ENCODE assay signal across 18 mouse cellular contexts in genomic region chrX:36129771-36130108, GRCm38 (mm10). TPM values are rescaled to one million over a fixed set of nuclear protein-coding genes. Genes with fewer than 3 reads are reported as not detected.
A peak's percentile ranks its signal among the peaks of the same experiment; 100 is the strongest.
DNase-seq lines count a peak whose midpoint lies in the region; ATAC-seq and TF ChIP-seq lines count a peak whose summit lies in the region.
"Had no signal": no experiment of that assay in that cellular context is flagged by ENCODE, and none has a peak within 500 bp of the region (broad histone marks: within the 10 kb centered on the region; RNA-seq: fewer than 3 reads in every experiment).

No protein-coding gene starts in this region.

- WGBS in heart, embryonic 14.5 days, result 28% methylated on average over 1 of the region's 1 CpGs
- WGBS in lung, postnatal 0 days, result 35% methylated on average over 1 of the region's 1 CpGs

- DNase-seq in heart, postnatal 25 days (ENCODE audit: low spot score), result no peak
- DNase-seq in lung, postnatal 0 days (ENCODE audit: low spot score), result no peak
- no peak for DNase-seq in lung, postnatal 36 days
- DNase-seq in spleen, adult 18-20 months, result no peak
- DNase-seq: cerebellum, adult 11 months; cerebellum, postnatal 25 days; gastrocnemius, postnatal 36 days; right cerebral cortex, adult 18-20 months had no signal

- 0 out of 2 replicates have a peak, but pooled peaks cover 16% of the 10 kb centered on the region for H3K36me3 ChIP-seq in heart, embryonic 14.5 days (ENCODE audit: control insufficient read depth, insufficient read depth, low read length)
- H3K36me3 ChIP-seq in lung, postnatal 0 days (ENCODE audit: insufficient read depth, low read length), result no peaks in the 10 kb centered on the region
- H3K36me3 ChIP-seq: kidney, embryonic 15.5 days; limb, embryonic 13.5 days; liver, embryonic 15.5 days; midbrain, embryonic 10.5 days; stomach, embryonic 15.5 days had no signal

- no peaks in the 10 kb centered on the region for H3K9me3 ChIP-seq in heart, embryonic 14.5 days (ENCODE audit: control insufficient read depth, low read length)
- H3K9me3 ChIP-seq in lung, postnatal 0 days (ENCODE audit: low read length), result no peaks in the 10 kb centered on the region
- H3K9me3 ChIP-seq: kidney, embryonic 15.5 days; limb, embryonic 13.5 days; liver, embryonic 15.5 days; midbrain, embryonic 10.5 days; stomach, embryonic 15.5 days had no signal

- peak overlapping the region; percentile 78 to 83; a peak in 3 of 4 replicates for H3K27ac ChIP-seq in heart, embryonic 14.5 days (replicated peaks in 1 of 2; ENCODE audit: control insufficient read depth in 1 of 2, insufficient read depth in 1 of 2, low read depth in 2 of 2, low read length in 2 of 2)
- H3K27ac ChIP-seq in lung, postnatal 0 days (ENCODE audit: low read length), result peak overlapping the region; percentile 55; the same call in 1 of the 2 replicates
- H3K27ac ChIP-seq: layer of hippocampus, adult 2 months; left cerebral cortex, adult 2 months; limb, embryonic 13.5 days; liver, embryonic 15.5 days; midbrain, embryonic 10.5 days; stomach, embryonic 15.5 days had no signal

- H3K4me1 ChIP-seq in heart, embryonic 14.5 days (ENCODE audit: control insufficient read depth in 2 of 2, insufficient read depth in 2 of 2, low read length in 2 of 2), result peaks cover 0 to 6% of the 10 kb centered on the region in 2 experiments; a peak in 2 of 4 replicates
- H3K4me1 ChIP-seq in lung, postnatal 0 days (ENCODE audit: insufficient read depth, low read depth, low read length), result no peaks in the 10 kb centered on the region
- H3K4me1 ChIP-seq: kidney, embryonic 15.5 days; limb, embryonic 13.5 days; liver, embryonic 15.5 days; midbrain, embryonic 10.5 days; stomach, embryonic 15.5 days had no signal

- TF ChIP-seq CTCF in lung, postnatal 0 days (IDR thresholded peaks at IDR 0.05), result no peak

- intact Hi-C loops in heart, postnatal 25 days (cut with DNase I), result no loop called here

- no peak for TF ChIP-seq EP300 in lung, postnatal 0 days (IDR thresholded peaks at IDR 0.05)

- H3K9ac ChIP-seq in heart, embryonic 14.5 days (ENCODE audit: low read length), result no peak overlapping the region
- no peak overlapping the region for H3K9ac ChIP-seq in lung, postnatal 0 days (replicated peaks; ENCODE audit: low read depth)
- H3K9ac ChIP-seq: kidney, embryonic 15.5 days; limb, embryonic 13.5 days; liver, embryonic 15.5 days; stomach, embryonic 15.5 days had no signal

- ATAC-seq in heart, embryonic 14.5 days (ENCODE audit: insufficient number of reproducible peaks, insufficient read depth, low FRiP score, low read depth), result no peak
- ATAC-seq in lung, postnatal 0 days, result no peak
- ATAC-seq in granulocyte monocyte progenitor cell, adult 5-6 weeks (replicated peaks; ENCODE audit: poor library complexity, severe bottlenecking), result peak; percentile 75
- no peak for ATAC-seq in monocyte, adult 5-6 weeks (replicated peaks; ENCODE audit: insufficient number of reproducible peaks, low FRiP score, low TSS enrichment, poor library complexity, severe bottlenecking)

- no peaks in the 10 kb centered on the region for H3K27me3 ChIP-seq in heart, embryonic 14.5 days (ENCODE audit: control insufficient read depth, insufficient read depth, low read length)
- H3K27me3 ChIP-seq in lung, postnatal 0 days (replicated peaks; ENCODE audit: insufficient read depth, low read length), result no peaks in the 10 kb centered on the region
- H3K27me3 ChIP-seq: kidney, embryonic 15.5 days; limb, embryonic 13.5 days; liver, embryonic 15.5 days; stomach, embryonic 15.5 days had no signal

- no peak overlapping the region for H3K4me3 ChIP-seq in heart, embryonic 14.5 days (ENCODE audit: control insufficient read depth in 1 of 2, insufficient read depth in 1 of 2, low read depth in 1 of 2, low read length in 2 of 2)
- H3K4me3 ChIP-seq in lung, postnatal 0 days (ENCODE audit: low read depth, low read length), result no peak overlapping the region
- H3K4me3 ChIP-seq: kidney, embryonic 15.5 days; layer of hippocampus, adult 2 months; left cerebral cortex, adult 2 months; limb, embryonic 13.5 days; liver, embryonic 15.5 days; midbrain, embryonic 10.5 days; stomach, embryonic 15.5 days had no signal

- no peak overlapping the region for H3K4me2 ChIP-seq in heart, embryonic 14.5 days (ENCODE audit: low read length)
- H3K4me2 ChIP-seq in lung, postnatal 0 days (replicated peaks; ENCODE audit: low read depth, low read length), result no peak overlapping the region
- H3K4me2 ChIP-seq: kidney, embryonic 15.5 days; limb, embryonic 13.5 days; liver, embryonic 15.5 days; stomach, embryonic 15.5 days had no signal

RNA-seq across cellular contexts. Expression of gene Il13ra1, which starts 17.8 kb away (rescaled TPM):
- polyA plus RNA-seq in heart, embryonic 14.5 days (2014; fragmentation: Nextera tagmentation; extraction: Ambion mirVana), result 36.4 and 38.1 TPM in 2 replicates
- 10 to 100 TPM; 32.1 to 37.8 TPM for total RNA-seq in heart, postnatal 25 days (2021)
- polyA plus RNA-seq in lung, postnatal 0 days (2015; fragmentation: Nextera tagmentation; extraction: Ambion mirVana), result 21.1 and 21.2 TPM in 2 replicates
- total RNA-seq in granulocyte monocyte progenitor cell, adult 5-6 weeks (2014; fragmentation: Nextera tagmentation), result 1.0 TPM in 1 of 2 replicates, not detected in the other
- total RNA-seq in granulocyte monocyte progenitor cell, adult 5-6 weeks (2017), result 0.26 and 0.47 TPM in 2 replicates
- 70.6 to 125 TPM (median 100 TPM) in 3 replicates for total RNA-seq in monocyte, adult 5-6 weeks (2017)

Comparison
In these comparisons a context has a peak if more than half of its experiments do, and no peak if none do; other contexts are left out.
1. RNA of gene Il13ra1, which starts 17.8 kb away (total RNA-seq): 70.6 to 125 TPM in monocyte, adult 5-6 weeks and 32.1 to 37.8 TPM in heart, postnatal 25 days; 0.26 to 1.0 TPM in granulocyte monocyte progenitor cell, adult 5-6 weeks; every median in the first group is over 10 times any median in the second.